Mouse (Mus musculus): ENCODE measurements around the gene S100a8. TPM values are rescaled to one million over a fixed set of nuclear protein-coding genes. Genes with fewer than 3 reads are reported as not detected.

The S100a8 gene
- 0.62 and 0.70 TPM in 2 replicates for polyA plus RNA-seq (2021; fragmentation: Nextera tagmentation)
- long read RNA-seq, experiment 1: 0 reads
- long read RNA-seq, experiment 2: 0 reads

GRCm38 (mm10) chr3:90668846-90669245, at the start of gene S100a8:
TSS of gene S100a8 (plus strand) at chr3:90668978.

GRCm38 (mm10) chr3:90653717-90654116, 15.1 kb upstream of the S100a8 start, which contains the start of gene S100a7a:
TSS of gene S100a7a (plus strand) at chr3:90654017.

GRCm38 (mm10) chr3:90695613-90696012, 26.8 kb downstream of the S100a8 start, which contains the start of gene S100a9:
TSS of gene S100a9 (minus strand) at chr3:90695721.

Other genes starting within 250 kb of the S100a8 start
- gene Ints3, start 235.4 kb upstream of the S100a8 start, polyA plus RNA-seq (2021; fragmentation: Nextera tagmentation): 12.0 and 12.8 TPM in 2 replicates
- 0.78 and 0.92 TPM in 2 replicates for gene Npr1, start 203.1 kb upstream of the S100a8 start, polyA plus RNA-seq (2021; fragmentation: Nextera tagmentation)
- 70.1 and 73.7 TPM in 2 replicates for gene Ilf2, start 192.9 kb upstream of the S100a8 start, polyA plus RNA-seq (2021; fragmentation: Nextera tagmentation)
- gene Snapin, start 177.9 kb upstream of the S100a8 start, polyA plus RNA-seq (2021; fragmentation: Nextera tagmentation): 91.8 and 96.6 TPM in 2 replicates
- gene Chtop, start 159.5 kb upstream of the S100a8 start, polyA plus RNA-seq (2021; fragmentation: Nextera tagmentation): 86.8 and 92.3 TPM in 2 replicates
- 287 and 351 TPM in 2 replicates for gene S100a1, start 154.6 kb upstream of the S100a8 start, polyA plus RNA-seq (2021; fragmentation: Nextera tagmentation)
- gene S100a13, start 154.5 kb upstream of the S100a8 start, polyA plus RNA-seq (2021; fragmentation: Nextera tagmentation): 174 and 206 TPM in 2 replicates
- gene S100a14, start 142.1 kb upstream of the S100a8 start, polyA plus RNA-seq (2021; fragmentation: Nextera tagmentation): 0.15 TPM in 1 of 2 replicates, not detected in the other
- gene S100a16, start 131.7 kb upstream of the S100a8 start, polyA plus RNA-seq (2021; fragmentation: Nextera tagmentation): 198 and 207 TPM in 2 replicates
- 0.58 and 1.2 TPM in 2 replicates for gene S100a3, start 108.4 kb upstream of the S100a8 start, polyA plus RNA-seq (2021; fragmentation: Nextera tagmentation)
- not detected in 2 replicates for gene S100a2, start 78.7 kb upstream of the S100a8 start, polyA plus RNA-seq (2021; fragmentation: Nextera tagmentation)
- gene Gm42674, start 67.1 kb upstream of the S100a8 start, polyA plus RNA-seq (2021; fragmentation: Nextera tagmentation): not detected in 2 replicates
- 5.3 and 5.8 TPM in 2 replicates for gene S100a4, start 65.2 kb upstream of the S100a8 start, polyA plus RNA-seq (2021; fragmentation: Nextera tagmentation)
- not detected in 2 replicates for gene S100a5, start 60.5 kb upstream of the S100a8 start, polyA plus RNA-seq (2021; fragmentation: Nextera tagmentation)
- gene S100a6, start 56.1 kb upstream of the S100a8 start, polyA plus RNA-seq (2021; fragmentation: Nextera tagmentation): 46.6 and 59.7 TPM in 2 replicates
- 0.10 TPM in 1 of 2 replicates, not detected in the other for gene S100a7a, start 15.0 kb upstream of the S100a8 start, polyA plus RNA-seq (2021; fragmentation: Nextera tagmentation)
- gene S100a9, start 26.7 kb downstream of the S100a8 start, polyA plus RNA-seq (2021; fragmentation: Nextera tagmentation): not detected in 2 replicates
- not detected in 2 replicates for gene Pglyrp4, start 57.9 kb downstream of the S100a8 start, polyA plus RNA-seq (2021; fragmentation: Nextera tagmentation)
- not detected in 2 replicates for gene Gm5849, start 108.9 kb downstream of the S100a8 start, polyA plus RNA-seq (2021; fragmentation: Nextera tagmentation)

Data from layer of hippocampus, adult 6 months (tissue).